Mouse (Mus musculus) embryonic fibroblast, embryonic 13.5 days (primary cell): ENCODE data around the gene Mcf2l. TPM values are rescaled to one million over a fixed set of nuclear protein-coding genes. Genes with fewer than 3 reads are reported as not detected.

Experiments used
- H3K27ac ChIP-seq: 2 replicates; pipeline ENCODE4 v1.5.1; 2012; ENCODE audit warnings: low read length, control low read depth, inconsistent platforms; ENCODE audit not compliant: insufficient read depth
- H3K4me1 ChIP-seq: 2 replicates; pipeline ENCODE4 v1.6.1; 2011; ENCODE audit warnings: low read length; ENCODE audit not compliant: control insufficient read depth, insufficient read depth
- H3K4me3 ChIP-seq: 2 replicates; pipeline ENCODE4 v1.5.1; 2011; ENCODE audit warnings: mild to moderate bottlenecking, control low read depth, low read length; ENCODE audit not compliant: insufficient read depth
- CTCF ChIP-seq: IDR thresholded peaks from 2 replicates; pipeline ENCODE4 v1.5.1; 2011; ENCODE audit warnings: mild to moderate bottlenecking, control low read depth, low read length, moderate library complexity, borderline replicate concordance; ENCODE audit not compliant: insufficient read depth
- POLR2A ChIP-seq: IDR thresholded peaks from 2 replicates; pipeline ENCODE4 v1.6.1; 2011; ENCODE audit warnings: low read depth, mild to moderate bottlenecking, control low read depth, low read length, moderate library complexity
- polyA plus RNA-seq: library from polyadenylated mRNA; stranded (reverse); fragments of >200 nt; gene quantifications from 2 replicates; pipeline ENCODE4 v1.2.4, GENCODE M21; 2011; ENCODE audit warnings: low read depth; ENCODE audit not compliant: missing spikeins, insufficient read length

Mcf2l gene
- polyA plus RNA-seq, 1 experiment: 3.0 TPM

- TF ChIP-seq POLR2A (no peak), CTCF (no peak)
- no peak overlapping the region for H3K27ac ChIP-seq
Observed at GRCm38 (mm10) chr8:12961821-12962534, 88.4 kb downstream of the Mcf2l start.

GRCm38 (mm10) chr8:12962541-12963380 lies 89.2 kb downstream of the Mcf2l start:
- no peak overlapping the region for H3K27ac ChIP-seq
- H3K4me3 ChIP-seq: no peak overlapping the region
- no peaks in the 10 kb centered on the region for H3K4me1 ChIP-seq
- TF ChIP-seq POLR2A (no peak), CTCF (no peak)

More at GRCm38 (mm10) chr8:12961821-12962534, 88.4 kb downstream of the Mcf2l start:
- Histone ChIP-seq H3K4me3 (no peak overlapping the region), H3K4me1 (no peaks in the 10 kb centered on the region)

- Histone ChIP-seq H3K27ac (no peak overlapping the region), H3K4me3 (no peak overlapping the region), H3K4me1 (no peaks in the 10 kb centered on the region)
- TF ChIP-seq POLR2A (no peak), CTCF (no peak)
Observed at GRCm38 (mm10) chr8:12976290-12976689, 102.7 kb downstream of the Mcf2l start.

- no peak for TF ChIP-seq POLR2A
- TF ChIP-seq CTCF: no peak
Observed at GRCm38 (mm10) chr8:12976723-12977122, 103.1 kb downstream of the Mcf2l start.

GRCm38 (mm10) chr8:12977325-12977724 lies 103.7 kb downstream of the Mcf2l start:
- no peak for TF ChIP-seq POLR2A
- TF ChIP-seq CTCF: no peak
- no peaks in the 10 kb centered on the region for H3K4me1 ChIP-seq
- no peak overlapping the region for H3K4me3 ChIP-seq
- no peak overlapping the region for H3K27ac ChIP-seq

More at GRCm38 (mm10) chr8:12976723-12977122, 103.1 kb downstream of the Mcf2l start:
- H3K27ac ChIP-seq: no peak overlapping the region
- no peak overlapping the region for H3K4me3 ChIP-seq
- H3K4me1 ChIP-seq: no peaks in the 10 kb centered on the region

- TF ChIP-seq CTCF: no peak
- TF ChIP-seq POLR2A: no peak
- H3K27ac ChIP-seq: no peak overlapping the region
- no peak overlapping the region for H3K4me3 ChIP-seq
- no peaks in the 10 kb centered on the region for H3K4me1 ChIP-seq
Observed at GRCm38 (mm10) chr8:12978308-12978707, 104.7 kb downstream of the Mcf2l start.

- H3K27ac ChIP-seq: no peak overlapping the region
- no peak overlapping the region for H3K4me3 ChIP-seq
- TF ChIP-seq CTCF (peak; percentile 82), POLR2A (no peak)
- H3K4me1 ChIP-seq: no peaks in the 10 kb centered on the region
Observed at GRCm38 (mm10) chr8:12978726-12979125, 105.1 kb downstream of the Mcf2l start.

- Histone ChIP-seq H3K4me1 (no peaks in the 10 kb centered on the region), H3K4me3 (no peak overlapping the region), H3K27ac (no peak overlapping the region)
- no peak for TF ChIP-seq CTCF
- TF ChIP-seq POLR2A: no peak
Observed at GRCm38 (mm10) chr8:12983681-12984467, 110.3 kb downstream of the Mcf2l start.

GRCm38 (mm10) chr8:12984601-12985243 lies 111.1 kb downstream of the Mcf2l start:
- Histone ChIP-seq H3K4me3 (no peak overlapping the region), H3K27ac (no peak overlapping the region), H3K4me1 (no peaks in the 10 kb centered on the region)
- no peak for TF ChIP-seq CTCF
- TF ChIP-seq POLR2A: no peak
